ENCODE assay signal across 35 mouse cellular contexts in genomic region chr19:21940114-21940513, GRCm38 (mm10).
"Had no signal": no experiment of that assay in that cellular context is flagged by ENCODE, and none has a peak within 500 bp of the region (broad histone marks: within the 10 kb centered on the region; RNA-seq: fewer than 3 reads in every experiment).

No protein-coding gene starts in this region.

- H3K4me1 ChIP-seq: heart, embryonic 10.5 days; hindbrain, embryonic 10.5 days; hindbrain, embryonic 12.5 days; hindbrain, embryonic 13.5 days; hindbrain, embryonic 15.5 days; intestine, embryonic 15.5 days; kidney, embryonic 15.5 days had no signal

- H3K9me3 ChIP-seq: heart, embryonic 10.5 days; heart, embryonic 12.5 days; heart, embryonic 13.5 days; heart, embryonic 15.5 days; hindbrain, embryonic 10.5 days; hindbrain, embryonic 12.5 days; hindbrain, embryonic 13.5 days; hindbrain, embryonic 15.5 days; intestine, embryonic 15.5 days; kidney, embryonic 15.5 days had no signal

- DNase-seq: heart, postnatal 10 days; heart, postnatal 14 days; heart, postnatal 36 days; heart, postnatal 4 days; kidney, adult 11 months; kidney, adult 18-20 months; kidney, adult 2 months; kidney, adult 8-10 months; kidney, adult 9 months; kidney, postnatal 10 days; kidney, postnatal 14 days; kidney, postnatal 25 days; kidney, postnatal 36 days; kidney, postnatal 4 days; layer of hippocampus, adult 9-11 months; layer of hippocampus, postnatal 36 days had no signal

- H3K27ac ChIP-seq: heart, embryonic 10.5 days; hindbrain, embryonic 10.5 days; hindbrain, embryonic 12.5 days; hindbrain, embryonic 13.5 days; hindbrain, embryonic 14.5 days; hindbrain, embryonic 15.5 days; hindbrain, postnatal 0 days; intestine, embryonic 15.5 days; kidney, embryonic 15.5 days; kidney, postnatal 0 days; layer of hippocampus, adult 2 months had no signal

- H3K4me2 ChIP-seq: heart, embryonic 11.5 days; heart, embryonic 12.5 days; heart, embryonic 13.5 days; heart, embryonic 15.5 days; hindbrain, embryonic 12.5 days; hindbrain, embryonic 13.5 days; hindbrain, embryonic 14.5 days; hindbrain, embryonic 15.5 days; intestine, embryonic 15.5 days; kidney, embryonic 15.5 days had no signal

- H3K4me3 ChIP-seq: heart, embryonic 10.5 days; heart, embryonic 12.5 days; heart, embryonic 13.5 days; heart, embryonic 15.5 days; hindbrain, embryonic 10.5 days; hindbrain, embryonic 12.5 days; hindbrain, embryonic 13.5 days; hindbrain, embryonic 15.5 days; intestine, embryonic 15.5 days; kidney, embryonic 15.5 days; layer of hippocampus, adult 2 months had no signal

- H3K27me3 ChIP-seq: heart, embryonic 12.5 days; heart, embryonic 13.5 days; heart, embryonic 15.5 days; hindbrain, embryonic 12.5 days; hindbrain, embryonic 13.5 days; hindbrain, embryonic 15.5 days; intestine, embryonic 15.5 days; kidney, embryonic 15.5 days had no signal

- ATAC-seq: hindbrain, embryonic 16.5 days; hindbrain, postnatal 0 days; inflammation-experienced regulatory T-cells, adult 6 months; intestine, embryonic 15.5 days; intestine, embryonic 16.5 days; intestine, postnatal 0 days had no signal

- H3K36me3 ChIP-seq: heart, embryonic 10.5 days; heart, embryonic 12.5 days; heart, embryonic 13.5 days; heart, embryonic 15.5 days; hindbrain, embryonic 10.5 days; hindbrain, embryonic 12.5 days; hindbrain, embryonic 13.5 days; hindbrain, embryonic 15.5 days; intestine, embryonic 15.5 days; kidney, embryonic 15.5 days had no signal

- H3K9ac ChIP-seq: heart, embryonic 12.5 days; heart, embryonic 13.5 days; heart, embryonic 15.5 days; hindbrain, embryonic 12.5 days; hindbrain, embryonic 13.5 days; hindbrain, embryonic 14.5 days; hindbrain, embryonic 15.5 days; intestine, embryonic 15.5 days; kidney, embryonic 15.5 days had no signal
